Mouse (Mus musculus) kidney, embryonic 14.5 days (tissue): ENCODE results near the gene Lrrc36. TPM values are rescaled to one million over a fixed set of nuclear protein-coding genes. Genes with fewer than 3 reads are reported as not detected.
A peak's percentile ranks its signal among the peaks of the same experiment; 100 is the strongest.

Experiments used
- ATAC-seq: fragments of 200-750 bp; cut with Nextera tagmentation; 2 replicates; pipeline ENCODE4 v1.8.0; 2017; ENCODE audit warnings: moderate number of reproducible peaks, mild to moderate bottlenecking, moderate TSS enrichment, moderate library complexity; ENCODE audit not compliant: low FRiP score, low TSS enrichment
- H3K27ac ChIP-seq: fragments of 300-500 bp; sonication (generic); 2 replicates; pipeline ENCODE4 v1.5.1; 2014; ENCODE audit warnings: low read depth, mild to moderate bottlenecking, low read length, moderate library complexity, mixed read lengths
- H3K27me3 ChIP-seq: fragments of 300-500 bp; sonication (generic); 2 replicates; pipeline ENCODE4 v1.6.1; 2014; ENCODE audit warnings: mild to moderate bottlenecking, low read length; ENCODE audit not compliant: control insufficient read depth, insufficient read depth
- H3K36me3 ChIP-seq: fragments of 300-500 bp; sonication (generic); 2 replicates; pipeline ENCODE4 v1.6.1; 2014; ENCODE audit warnings: low read length, mixed read lengths; ENCODE audit not compliant: control insufficient read depth, insufficient read depth
- H3K4me1 ChIP-seq: fragments of 300-500 bp; sonication (generic); 2 replicates; pipeline ENCODE4 v1.6.1; 2014; ENCODE audit warnings: low read length, mixed read lengths; ENCODE audit not compliant: control insufficient read depth, insufficient read depth
- H3K4me2 ChIP-seq: fragments of 300-500 bp; sonication (generic); replicated peaks from 2 replicates; pipeline ENCODE4 v1.6.1; 2014; ENCODE audit warnings: low read depth, mild to moderate bottlenecking, low read length
- H3K4me3 ChIP-seq: fragments of 300-500 bp; sonication (generic); 2 replicates; pipeline ENCODE4 v1.5.1; 2014; ENCODE audit warnings: mild to moderate bottlenecking, low read length
- H3K9ac ChIP-seq: fragments of 300-500 bp; sonication (generic); 2 replicates; pipeline ENCODE4 v1.6.1; 2014; ENCODE audit warnings: low read depth, mild to moderate bottlenecking, low read length, moderate library complexity
- H3K9me3 ChIP-seq: fragments of 300-500 bp; sonication (generic); 2 replicates; pipeline ENCODE4 v1.6.1; 2016; ENCODE audit warnings: low read length; ENCODE audit not compliant: control insufficient read depth
- WGBS: fragments of 180-500 bp; shearing (Covaris S2); extraction: QIAGEN DNeasy Blood & Tissue Kit; methylation state at CpG from one replicate; pipeline ENCODE4 v1.1.7; 2014; 5-methylcytosine and 5-hydroxymethylcytosine counted together
- polyA plus RNA-seq: library from polyadenylated mRNA; unstranded; fragments of >200 nt; fragmentation: Nextera tagmentation; extraction: Ambion mirVana; gene quantifications from 2 replicates; pipeline ENCODE4 v1.2.1, GENCODE M21; 2014

The Lrrc36 gene
- polyA plus RNA-seq, result 0.21 TPM in 1 of 2 replicates, not detected in the other

- Histone ChIP-seq H3K9me3 (0 out of 2 replicates have a peak, but pooled peaks cover 3% of the 10 kb centered on the region), H3K4me3 (peak within 1 kb of the TSS; percentile 32), H3K9ac (no peak within 1 kb of the TSS), H3K36me3 (no peaks in the 10 kb centered on the region), H3K27ac (no peak within 1 kb of the TSS), H3K4me1 (no peaks in the 10 kb centered on the region), H3K27me3 (peaks cover 22% of the 10 kb centered on the region; the same call in 1 of the 2 replicates), H3K4me2 (peak within 1 kb of the TSS; percentile 54)
- peak; percentile 71 for ATAC-seq
- 2% methylated on average over 34 of the region's 34 CpGs for WGBS
Measured at GRCm38 (mm10) chr8:105413391-105413790, at the start of gene Lrrc36, which contains the start of gene Kctd19. Gene Lrrc36, plus strand, starts transcription at chr8:105413571. Gene Kctd19, minus strand, starts transcription at chr8:105413502.

- ATAC-seq, result no peak
- Histone ChIP-seq H3K4me1 (no peaks in the 10 kb centered on the region; the same call in 1 of the 2 replicates), H3K27ac (no peak overlapping the region), H3K27me3 (no peaks in the 10 kb centered on the region), H3K9me3 (no peaks in the 10 kb centered on the region), H3K36me3 (0 out of 2 replicates have a peak, but pooled peaks cover 3% of the 10 kb centered on the region), H3K4me2 (no peak overlapping the region), H3K9ac (no peak overlapping the region), H3K4me3 (no peak overlapping the region)
- 77% methylated on average over 2 of the region's 2 CpGs for WGBS
Measured at GRCm38 (mm10) chr8:105367107-105367506, 46.3 kb upstream of the Lrrc36 start.

GRCm38 (mm10) chr8:105372473-105372872 is 40.9 kb upstream of the Lrrc36 start:
- H3K4me3 ChIP-seq, result no peak overlapping the region
- H3K9me3 ChIP-seq, result 0 out of 2 replicates have a peak, but pooled peaks cover 6% of the 10 kb centered on the region
- 0 out of 2 replicates have a peak, but pooled peaks cover 6% of the 10 kb centered on the region for H3K4me1 ChIP-seq
- H3K4me2 ChIP-seq, result no peak overlapping the region
- no peak overlapping the region for H3K9ac ChIP-seq
- H3K27ac ChIP-seq, result no peak overlapping the region
- H3K27me3 ChIP-seq, result no peaks in the 10 kb centered on the region
- 82% methylated on average over 9 of the region's 9 CpGs for WGBS
- ATAC-seq, result no peak
- no peaks in the 10 kb centered on the region for H3K36me3 ChIP-seq

GRCm38 (mm10) chr8:105373032-105373431 is 40.3 kb upstream of the Lrrc36 start, which contains the start of gene Plekhg4:
Gene Plekhg4, plus strand, starts transcription at chr8:105373274.
- Histone ChIP-seq H3K4me1 (0 out of 2 replicates have a peak, but pooled peaks cover 6% of the 10 kb centered on the region), H3K9me3 (0 out of 2 replicates have a peak, but pooled peaks cover 6% of the 10 kb centered on the region), H3K4me2 (no peak within 1 kb of the TSS), H3K27ac (no peak within 1 kb of the TSS), H3K36me3 (no peaks in the 10 kb centered on the region), H3K9ac (no peak within 1 kb of the TSS), H3K4me3 (no peak within 1 kb of the TSS), H3K27me3 (no peaks in the 10 kb centered on the region)
- no peak for ATAC-seq
- WGBS, result 59% methylated on average over 2 of the region's 2 CpGs

- Histone ChIP-seq H3K27ac (no peak overlapping the region), H3K4me2 (peak overlapping the region; percentile 45), H3K9me3 (0 out of 2 replicates have a peak, but pooled peaks cover 6% of the 10 kb centered on the region), H3K4me1 (0 out of 2 replicates have a peak, but pooled peaks cover 6% of the 10 kb centered on the region), H3K4me3 (peak overlapping the region; percentile 17; the same call in 1 of the 2 replicates), H3K27me3 (no peaks in the 10 kb centered on the region), H3K9ac (no peak overlapping the region; the same call in 1 of the 2 replicates), H3K36me3 (no peaks in the 10 kb centered on the region)
- WGBS, result 31% methylated on average over 33 of the region's 33 CpGs
- ATAC-seq, result peak; percentile 61
Measured at GRCm38 (mm10) chr8:105374513-105374966, 38.8 kb upstream of the Lrrc36 start.

- Histone ChIP-seq H3K27ac (no peak overlapping the region), H3K9me3 (0 out of 2 replicates have a peak, but pooled peaks cover 6% of the 10 kb centered on the region), H3K4me2 (no peak overlapping the region), H3K36me3 (no peaks in the 10 kb centered on the region), H3K4me3 (no peak overlapping the region), H3K9ac (no peak overlapping the region), H3K27me3 (no peaks in the 10 kb centered on the region), H3K4me1 (0 out of 2 replicates have a peak, but pooled peaks cover 6% of the 10 kb centered on the region)
- 67% methylated on average over 19 of the region's 19 CpGs for WGBS
- ATAC-seq, result 0 out of 2 replicates have a peak, but pooled peaks have one; percentile 26
Measured at GRCm38 (mm10) chr8:105378673-105379072, 34.7 kb upstream of the Lrrc36 start.

GRCm38 (mm10) chr8:105380308-105380707 is 33.1 kb upstream of the Lrrc36 start:
- 79% methylated on average over 12 of the region's 12 CpGs for WGBS
- no peaks in the 10 kb centered on the region for H3K36me3 ChIP-seq
- H3K27ac ChIP-seq, result no peak overlapping the region
- no peak overlapping the region for H3K4me2 ChIP-seq
- H3K9me3 ChIP-seq, result no peaks in the 10 kb centered on the region
- H3K4me3 ChIP-seq, result no peak overlapping the region
- H3K27me3 ChIP-seq, result no peaks in the 10 kb centered on the region
- H3K4me1 ChIP-seq, result no peaks in the 10 kb centered on the region
- ATAC-seq, result no peak
- no peak overlapping the region for H3K9ac ChIP-seq

- H3K4me1 ChIP-seq, result peaks cover 10% of the 10 kb centered on the region; the same call in 1 of the 2 replicates
- H3K27ac ChIP-seq, result no peak overlapping the region
- H3K9ac ChIP-seq, result no peak overlapping the region
- no peak overlapping the region for H3K4me3 ChIP-seq
- WGBS, result 94% methylated on average over 2 of the region's 2 CpGs
- no peak overlapping the region for H3K4me2 ChIP-seq
- no peaks in the 10 kb centered on the region for H3K9me3 ChIP-seq
- no peaks in the 10 kb centered on the region for H3K27me3 ChIP-seq
- no peaks in the 10 kb centered on the region for H3K36me3 ChIP-seq
- ATAC-seq, result no peak
Measured at GRCm38 (mm10) chr8:105384070-105384469, 29.3 kb upstream of the Lrrc36 start.

GRCm38 (mm10) chr8:105387151-105387550 is 26.2 kb upstream of the Lrrc36 start:
- no peak for ATAC-seq
- no peaks in the 10 kb centered on the region for H3K9me3 ChIP-seq
- no peak overlapping the region for H3K9ac ChIP-seq
- no peak overlapping the region for H3K4me2 ChIP-seq
- peaks cover 10% of the 10 kb centered on the region; the same call in 1 of the 2 replicates for H3K4me1 ChIP-seq
- H3K27me3 ChIP-seq, result no peaks in the 10 kb centered on the region
- no peaks in the 10 kb centered on the region for H3K36me3 ChIP-seq
- H3K27ac ChIP-seq, result no peak overlapping the region
- 54% methylated on average over 1 of the region's 1 CpGs for WGBS
- no peak overlapping the region for H3K4me3 ChIP-seq
